Mouse (Mus musculus) adrenal gland, postnatal 25 days (tissue): ENCODE results near the gene Ksr1. TPM values are rescaled to one million over a fixed set of nuclear protein-coding genes. Genes with fewer than 3 reads are reported as not detected.

ENCODE experiments used
- DNase-seq: peaks from one replicate; pipeline ENCODE4 v3.0.0; 2021; ENCODE audit warnings: mixed read lengths
- total RNA-seq: library from RNA; stranded (reverse); gene quantifications from 2 replicates; pipeline ENCODE4 v1.2.3, GENCODE M21; 2021

The Ksr1 gene
- total RNA-seq, 1 experiment from 2014 or later, result 15.0 TPM

GRCm38 (mm10) chr11:78976731-78977510 lies 169.3 kb downstream of the Ksr1 start:
- no peak for DNase-seq

- DNase-seq, result peak; percentile 23
Measured at GRCm38 (mm10) chr11:78973381-78974150, 172.6 kb downstream of the Ksr1 start.

GRCm38 (mm10) chr11:78972811-78973351 lies 173.3 kb downstream of the Ksr1 start:
- DNase-seq, result no peak

- DNase-seq, result no peak
Measured at GRCm38 (mm10) chr11:78972328-78972727, 173.9 kb downstream of the Ksr1 start.

GRCm38 (mm10) chr11:78971746-78972145 lies 174.5 kb downstream of the Ksr1 start:
- DNase-seq, result no peak

- no peak for DNase-seq
Measured at GRCm38 (mm10) chr11:78971096-78971495, 175.1 kb downstream of the Ksr1 start.

- no peak for DNase-seq
Measured at GRCm38 (mm10) chr11:78968121-78968520, 178.1 kb downstream of the Ksr1 start.

- DNase-seq, result peak; percentile 41
Measured at GRCm38 (mm10) chr11:78967371-78967770, 178.8 kb downstream of the Ksr1 start.

Other genes starting within 250 kb of the Ksr1 start
- gene Nos2, start 225.6 kb downstream of the Ksr1 start, total RNA-seq, result 2.0 and 2.4 TPM in 2 replicates
- 18.5 and 21.8 TPM in 2 replicates for gene Lgals9, start 161.5 kb downstream of the Ksr1 start, total RNA-seq
- gene Wsb1, start 108.3 kb upstream of the Ksr1 start, total RNA-seq, result 36.4 and 56.3 TPM in 2 replicates
- not detected in 2 replicates for gene Gm9964, start 150.5 kb upstream of the Ksr1 start, total RNA-seq
- gene Nf1, start 193.3 kb upstream of the Ksr1 start, total RNA-seq, result 71.1 and 80.0 TPM in 2 replicates